Mouse (Mus musculus): ENCODE results near the gene Wscd1. TPM values are rescaled to one million over a fixed set of nuclear protein-coding genes. Genes with fewer than 3 reads are reported as not detected.

Gene Wscd1
- polyA plus RNA-seq (2014; fragmentation: Nextera tagmentation; extraction: Ambion mirVana) = 3.7 TPM in 2 replicates

GRCm38 (mm10) chr11:71749671-71750070 lies at the start of gene Wscd1:
Wscd1 (plus strand) TSS chr11:71749920.
- 0 out of 2 replicates have a peak, but pooled peaks cover 4% of the 10 kb centered on the region for H3K9me3 ChIP-seq (ENCODE audit: control insufficient read depth, low read length)
- peaks cover 2 to 7% of the 10 kb centered on the region in 2 experiments; a peak in 2 of 4 replicates for H3K4me1 ChIP-seq (ENCODE audit: control insufficient read depth in 2 of 2, insufficient read depth in 2 of 2, low read length in 2 of 2)
- H3K4me3 ChIP-seq (ENCODE audit: control insufficient read depth in 1 of 2, insufficient read depth in 1 of 2, low read depth in 1 of 2, low read length in 2 of 2) = peak within 1 kb of the TSS; percentile 48 to 58
- 16% methylated on average over 5 of the region's 5 CpGs for WGBS
- H3K4me2 ChIP-seq (ENCODE audit: low read length) = peak within 1 kb of the TSS; percentile 94
- H3K9ac ChIP-seq (ENCODE audit: low read length) = peak within 1 kb of the TSS; percentile 64; the same call in 1 of the 2 replicates
- ATAC-seq (ENCODE audit: insufficient number of reproducible peaks, insufficient read depth, low FRiP score, low read depth) = no peak
- no peaks in the 10 kb centered on the region for H3K36me3 ChIP-seq (ENCODE audit: control insufficient read depth, insufficient read depth, low read length)
- peaks cover 49% of the 10 kb centered on the region for H3K27me3 ChIP-seq (ENCODE audit: control insufficient read depth, insufficient read depth, low read length)
- H3K27ac ChIP-seq (replicated peaks in 1 of 2; ENCODE audit: control insufficient read depth in 1 of 2, insufficient read depth in 1 of 2, low read depth in 2 of 2, low read length in 2 of 2) = no peak within 1 kb of the TSS

- Histone ChIP-seq H3K4me3 (ENCODE audit: control insufficient read depth in 1 of 2, insufficient read depth in 1 of 2, low read depth in 1 of 2, low read length in 2 of 2) (no peak overlapping the region), H3K9me3 (ENCODE audit: control insufficient read depth, low read length) (no peaks in the 10 kb centered on the region), H3K4me2 (ENCODE audit: low read length) (no peak overlapping the region), H3K4me1 (ENCODE audit: control insufficient read depth in 2 of 2, insufficient read depth in 2 of 2, low read length in 2 of 2) (no peaks in the 10 kb centered on the region), H3K27ac (replicated peaks in 1 of 2; ENCODE audit: control insufficient read depth in 1 of 2, insufficient read depth in 1 of 2, low read depth in 2 of 2, low read length in 2 of 2) (no peak overlapping the region), H3K36me3 (ENCODE audit: control insufficient read depth, insufficient read depth, low read length) (no peaks in the 10 kb centered on the region), H3K9ac (ENCODE audit: low read length) (no peak overlapping the region), H3K27me3 (ENCODE audit: control insufficient read depth, insufficient read depth, low read length) (no peaks in the 10 kb centered on the region)
- WGBS = 81% methylated on average over 3 of the region's 3 CpGs
- ATAC-seq (ENCODE audit: insufficient number of reproducible peaks, insufficient read depth, low FRiP score, low read depth) = no peak
Measured at GRCm38 (mm10) chr11:71728066-71728465, 21.7 kb upstream of the Wscd1 start.

- Histone ChIP-seq H3K4me1 (ENCODE audit: control insufficient read depth in 2 of 2, insufficient read depth in 2 of 2, low read length in 2 of 2) (no peaks in the 10 kb centered on the region), H3K36me3 (ENCODE audit: control insufficient read depth, insufficient read depth, low read length) (no peaks in the 10 kb centered on the region), H3K27ac (replicated peaks in 1 of 2; ENCODE audit: control insufficient read depth in 1 of 2, insufficient read depth in 1 of 2, low read depth in 2 of 2, low read length in 2 of 2) (no peak overlapping the region), H3K4me3 (ENCODE audit: control insufficient read depth in 1 of 2, insufficient read depth in 1 of 2, low read depth in 1 of 2, low read length in 2 of 2) (no peak overlapping the region), H3K9ac (ENCODE audit: low read length) (no peak overlapping the region), H3K4me2 (ENCODE audit: low read length) (no peak overlapping the region), H3K27me3 (ENCODE audit: control insufficient read depth, insufficient read depth, low read length) (no peaks in the 10 kb centered on the region), H3K9me3 (ENCODE audit: control insufficient read depth, low read length) (no peaks in the 10 kb centered on the region)
- WGBS = 66% methylated on average over 3 of the region's 3 CpGs
- no peak for ATAC-seq (ENCODE audit: insufficient number of reproducible peaks, insufficient read depth, low FRiP score, low read depth)
Measured at GRCm38 (mm10) chr11:71729287-71729686, 20.4 kb upstream of the Wscd1 start.

- Histone ChIP-seq H3K4me3 (ENCODE audit: control insufficient read depth in 1 of 2, insufficient read depth in 1 of 2, low read depth in 1 of 2, low read length in 2 of 2) (no peak overlapping the region), H3K9ac (ENCODE audit: low read length) (no peak overlapping the region), H3K9me3 (ENCODE audit: control insufficient read depth, low read length) (no peaks in the 10 kb centered on the region), H3K27ac (replicated peaks in 1 of 2; ENCODE audit: control insufficient read depth in 1 of 2, insufficient read depth in 1 of 2, low read depth in 2 of 2, low read length in 2 of 2) (no peak overlapping the region), H3K4me1 (ENCODE audit: control insufficient read depth in 2 of 2, insufficient read depth in 2 of 2, low read length in 2 of 2) (no peaks in the 10 kb centered on the region), H3K4me2 (ENCODE audit: low read length) (no peak overlapping the region), H3K36me3 (ENCODE audit: control insufficient read depth, insufficient read depth, low read length) (no peaks in the 10 kb centered on the region), H3K27me3 (ENCODE audit: control insufficient read depth, insufficient read depth, low read length) (no peaks in the 10 kb centered on the region)
- ATAC-seq (ENCODE audit: insufficient number of reproducible peaks, insufficient read depth, low FRiP score, low read depth) = no peak
- 50% methylated on average over 4 of the region's 4 CpGs for WGBS
Measured at GRCm38 (mm10) chr11:71733771-71734170, 15.9 kb upstream of the Wscd1 start.

GRCm38 (mm10) chr11:71737106-71737505 lies 12.6 kb upstream of the Wscd1 start:
- Histone ChIP-seq H3K4me2 (ENCODE audit: low read length) (no peak overlapping the region), H3K27me3 (ENCODE audit: control insufficient read depth, insufficient read depth, low read length) (no peaks in the 10 kb centered on the region), H3K27ac (replicated peaks in 1 of 2; ENCODE audit: control insufficient read depth in 1 of 2, insufficient read depth in 1 of 2, low read depth in 2 of 2, low read length in 2 of 2) (no peak overlapping the region), H3K9ac (ENCODE audit: low read length) (no peak overlapping the region), H3K4me1 (ENCODE audit: control insufficient read depth in 2 of 2, insufficient read depth in 2 of 2, low read length in 2 of 2) (no peaks in the 10 kb centered on the region), H3K36me3 (ENCODE audit: control insufficient read depth, insufficient read depth, low read length) (no peaks in the 10 kb centered on the region), H3K9me3 (ENCODE audit: control insufficient read depth, low read length) (no peaks in the 10 kb centered on the region), H3K4me3 (ENCODE audit: control insufficient read depth in 1 of 2, insufficient read depth in 1 of 2, low read depth in 1 of 2, low read length in 2 of 2) (no peak overlapping the region)
- WGBS = 25% methylated on average over 5 of the region's 5 CpGs
- no peak for ATAC-seq (ENCODE audit: insufficient number of reproducible peaks, insufficient read depth, low FRiP score, low read depth)

GRCm38 (mm10) chr11:71738501-71739045 lies 11.1 kb upstream of the Wscd1 start:
- Histone ChIP-seq H3K27me3 (ENCODE audit: control insufficient read depth, insufficient read depth, low read length) (no peaks in the 10 kb centered on the region), H3K9me3 (ENCODE audit: control insufficient read depth, low read length) (no peaks in the 10 kb centered on the region), H3K36me3 (ENCODE audit: control insufficient read depth, insufficient read depth, low read length) (no peaks in the 10 kb centered on the region), H3K4me1 (ENCODE audit: control insufficient read depth in 2 of 2, insufficient read depth in 2 of 2, low read length in 2 of 2) (no peaks in the 10 kb centered on the region), H3K27ac (replicated peaks in 1 of 2; ENCODE audit: control insufficient read depth in 1 of 2, insufficient read depth in 1 of 2, low read depth in 2 of 2, low read length in 2 of 2) (no peak overlapping the region), H3K4me3 (ENCODE audit: control insufficient read depth in 1 of 2, insufficient read depth in 1 of 2, low read depth in 1 of 2, low read length in 2 of 2) (no peak overlapping the region), H3K4me2 (ENCODE audit: low read length) (no peak overlapping the region), H3K9ac (ENCODE audit: low read length) (no peak overlapping the region)
- no peak for ATAC-seq (ENCODE audit: insufficient number of reproducible peaks, insufficient read depth, low FRiP score, low read depth)
- WGBS = 53% methylated on average over 2 of the region's 2 CpGs

GRCm38 (mm10) chr11:71745875-71746274 lies 3.8 kb upstream of the Wscd1 start:
- peaks cover 15% of the 10 kb centered on the region for H3K27me3 ChIP-seq (ENCODE audit: control insufficient read depth, insufficient read depth, low read length)
- H3K4me3 ChIP-seq (ENCODE audit: control insufficient read depth in 1 of 2, insufficient read depth in 1 of 2, low read depth in 1 of 2, low read length in 2 of 2) = no peak overlapping the region
- H3K9me3 ChIP-seq (ENCODE audit: control insufficient read depth, low read length) = 0 out of 2 replicates have a peak, but pooled peaks cover 4% of the 10 kb centered on the region
- peaks cover 2 to 3% of the 10 kb centered on the region in 2 experiments; a peak in 1 of 4 replicates for H3K4me1 ChIP-seq (ENCODE audit: control insufficient read depth in 2 of 2, insufficient read depth in 2 of 2, low read length in 2 of 2)
- no peak overlapping the region for H3K9ac ChIP-seq (ENCODE audit: low read length)
- 67% methylated on average over 3 of the region's 3 CpGs for WGBS
- H3K27ac ChIP-seq (replicated peaks in 1 of 2; ENCODE audit: control insufficient read depth in 1 of 2, insufficient read depth in 1 of 2, low read depth in 2 of 2, low read length in 2 of 2) = no peak overlapping the region
- H3K36me3 ChIP-seq (ENCODE audit: control insufficient read depth, insufficient read depth, low read length) = no peaks in the 10 kb centered on the region
- no peak overlapping the region for H3K4me2 ChIP-seq (ENCODE audit: low read length)
- no peak for ATAC-seq (ENCODE audit: insufficient number of reproducible peaks, insufficient read depth, low FRiP score, low read depth)

GRCm38 (mm10) chr11:71747719-71748118 lies 2.0 kb upstream of the Wscd1 start:
- no peaks in the 10 kb centered on the region for H3K36me3 ChIP-seq (ENCODE audit: control insufficient read depth, insufficient read depth, low read length)
- ATAC-seq (ENCODE audit: insufficient number of reproducible peaks, insufficient read depth, low FRiP score, low read depth) = peak; percentile 38
- H3K9me3 ChIP-seq (ENCODE audit: control insufficient read depth, low read length) = 0 out of 2 replicates have a peak, but pooled peaks cover 4% of the 10 kb centered on the region
- peak overlapping the region; percentile 25 to 39; a peak in 3 of 4 replicates for H3K27ac ChIP-seq (replicated peaks in 1 of 2; ENCODE audit: control insufficient read depth in 1 of 2, insufficient read depth in 1 of 2, low read depth in 2 of 2, low read length in 2 of 2)
- no peak overlapping the region for H3K4me2 ChIP-seq (ENCODE audit: low read length)
- no peak overlapping the region for H3K9ac ChIP-seq (ENCODE audit: low read length)
- peaks cover 2 to 7% of the 10 kb centered on the region in 2 experiments; a peak in 2 of 4 replicates for H3K4me1 ChIP-seq (ENCODE audit: control insufficient read depth in 2 of 2, insufficient read depth in 2 of 2, low read length in 2 of 2)
- no peak overlapping the region for H3K4me3 ChIP-seq (ENCODE audit: control insufficient read depth in 1 of 2, insufficient read depth in 1 of 2, low read depth in 1 of 2, low read length in 2 of 2)
- WGBS = 62% methylated on average over 7 of the region's 7 CpGs
- peaks cover 33% of the 10 kb centered on the region for H3K27me3 ChIP-seq (ENCODE audit: control insufficient read depth, insufficient read depth, low read length)
